Mouse (Mus musculus) embryonic facial prominence, embryonic 15.5 days (tissue): ENCODE data around the gene Galnt18. TPM values are rescaled to one million over a fixed set of nuclear protein-coding genes. Genes with fewer than 3 reads are reported as not detected.
A peak's percentile ranks its signal among the peaks of the same experiment; 100 is the strongest.

ENCODE experiments used
- ATAC-seq: fragments of 200-750 bp; cut with Nextera tagmentation; 2 replicates; pipeline ENCODE4 v1.8.0; 2017; ENCODE audit warnings: low read depth, moderate TSS enrichment; ENCODE audit not compliant: insufficient number of reproducible peaks, low FRiP score, low TSS enrichment
- H3K27ac ChIP-seq: fragments of 300-500 bp; sonication (generic); replicated peaks from 2 replicates; pipeline ENCODE4 v1.5.1; 2015; ENCODE audit warnings: mild to moderate bottlenecking, inconsistent platforms
- H3K27me3 ChIP-seq: fragments of 300-500 bp; sonication (generic); 2 replicates; pipeline ENCODE4 v1.6.1; 2015; ENCODE audit warnings: inconsistent platforms
- H3K36me3 ChIP-seq: fragments of 300-500 bp; sonication (generic); 2 replicates; pipeline ENCODE4 v1.6.1; 2015; ENCODE audit warnings: mild to moderate bottlenecking, inconsistent platforms
- H3K4me1 ChIP-seq: fragments of 300-500 bp; sonication (generic); 2 replicates; pipeline ENCODE4 v1.6.1; 2015; ENCODE audit warnings: inconsistent platforms
- H3K4me2 ChIP-seq: fragments of 300-500 bp; sonication (generic); replicated peaks from 2 replicates; pipeline ENCODE4 v1.6.1; 2015; ENCODE audit warnings: mild to moderate bottlenecking, inconsistent platforms
- H3K4me3 ChIP-seq: fragments of 300-500 bp; sonication (generic); replicated peaks from 2 replicates; pipeline ENCODE4 v1.5.1; 2015; ENCODE audit warnings: mild to moderate bottlenecking, inconsistent platforms
- H3K9ac ChIP-seq: fragments of 300-500 bp; sonication (generic); 2 replicates; pipeline ENCODE4 v1.6.1; 2015; ENCODE audit warnings: inconsistent platforms
- H3K9me3 ChIP-seq: fragments of 300-500 bp; sonication (generic); replicated peaks from 2 replicates; pipeline ENCODE4 v1.6.1; 2016; ENCODE audit warnings: inconsistent platforms
- WGBS: fragments of 180-500 bp; shearing (Covaris S2); methylation state at CpG from one replicate; pipeline ENCODE4 v1.1.7; 2015; 5-methylcytosine and 5-hydroxymethylcytosine counted together
- polyA plus RNA-seq: library from polyadenylated mRNA; unstranded; fragments of >200 nt; fragmentation: Nextera tagmentation; extraction: Ambion mirVana; gene quantifications from 2 replicates; pipeline ENCODE4 v1.2.1, GENCODE M21; 2015

Galnt18 gene
- polyA plus RNA-seq, 1 experiment from 2014 or later: 30.0 TPM

DNA sequence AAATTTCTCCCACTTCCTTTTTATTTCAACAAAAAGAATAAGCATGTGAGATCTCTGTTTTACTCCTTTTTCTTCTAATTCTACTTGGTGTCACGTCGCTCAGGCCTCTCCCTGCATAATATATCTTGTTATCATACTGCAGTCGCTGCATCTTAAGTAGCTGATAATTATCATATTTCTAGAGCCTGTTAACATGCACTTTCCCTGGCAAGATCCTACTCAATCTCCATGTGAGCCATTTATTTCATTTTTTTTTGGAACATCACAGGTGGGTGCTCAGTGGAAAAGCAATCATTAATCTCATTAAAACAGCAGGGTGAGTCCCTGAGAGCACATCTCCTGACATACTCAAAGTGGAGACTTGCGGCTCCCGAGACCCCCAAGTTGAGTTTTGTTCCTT, 143.3 kb downstream of the Galnt18 start:
- Histone ChIP-seq H3K4me1 (no peaks in the 10 kb centered on the region), H3K4me3 (no peak overlapping the region), H3K36me3 (no peaks in the 10 kb centered on the region), H3K4me2 (no peak overlapping the region), H3K27ac (no peak overlapping the region), H3K27me3 (no peaks in the 10 kb centered on the region), H3K9me3 (no peaks in the 10 kb centered on the region), H3K9ac (no peak overlapping the region)
- WGBS: 90% methylated on average over 5 of the region's 5 CpGs
- ATAC-seq: no peak

DNA sequence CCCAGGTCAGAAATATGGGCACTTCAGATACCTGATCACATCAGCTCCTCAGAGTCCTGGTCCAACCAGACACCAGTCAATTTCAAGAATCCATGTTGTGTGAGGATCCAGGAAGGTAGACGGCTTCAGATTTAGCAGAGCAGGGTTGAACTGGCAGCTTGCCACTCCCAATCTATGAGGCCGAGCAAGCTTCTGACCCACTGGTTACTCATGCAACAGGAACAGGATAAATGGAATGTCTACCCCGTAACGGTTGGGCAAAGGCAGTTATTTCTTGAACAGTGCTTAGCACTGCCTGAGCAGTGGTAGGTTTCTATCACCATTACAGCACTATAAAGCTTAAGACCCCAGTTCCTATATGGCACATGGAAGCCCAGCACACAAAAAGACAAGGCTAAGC, 148.5 kb downstream of the Galnt18 start:
- Histone ChIP-seq H3K27ac (no peak overlapping the region), H3K36me3 (no peaks in the 10 kb centered on the region), H3K4me3 (no peak overlapping the region), H3K9me3 (no peaks in the 10 kb centered on the region), H3K27me3 (no peaks in the 10 kb centered on the region), H3K4me1 (no peaks in the 10 kb centered on the region), H3K4me2 (no peak overlapping the region), H3K9ac (no peak overlapping the region)
- WGBS: 85% methylated on average over 4 of the region's 4 CpGs
- ATAC-seq: no peak

DNA sequence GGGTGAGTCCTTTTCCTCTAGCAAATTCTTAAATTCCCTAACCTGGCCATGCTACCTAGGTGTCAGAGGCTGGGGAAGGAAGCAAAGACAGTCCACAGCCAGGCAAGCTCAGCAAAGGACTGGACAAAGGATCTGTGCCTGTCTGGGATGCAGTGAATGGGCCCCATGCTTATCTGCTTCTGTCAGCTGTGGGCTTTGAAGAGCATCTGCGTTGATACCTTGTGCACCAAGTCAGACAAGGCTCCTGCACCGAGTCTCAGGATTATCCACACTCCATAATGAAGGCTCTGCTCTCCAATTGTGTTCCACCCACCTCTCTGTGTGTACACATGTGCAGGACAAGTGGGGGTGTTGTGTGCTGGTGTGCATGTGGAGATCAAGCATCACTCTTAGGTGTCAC, 153.5 kb downstream of the Galnt18 start:
- Histone ChIP-seq H3K9ac (no peak overlapping the region), H3K4me2 (no peak overlapping the region), H3K4me3 (no peak overlapping the region), H3K4me1 (peaks cover 2% of the 10 kb centered on the region; the same call in 1 of the 2 replicates), H3K27ac (no peak overlapping the region), H3K27me3 (no peaks in the 10 kb centered on the region), H3K9me3 (no peaks in the 10 kb centered on the region), H3K36me3 (no peaks in the 10 kb centered on the region)
- 68% methylated on average over 2 of the region's 2 CpGs for WGBS
- no peak for ATAC-seq

DNA sequence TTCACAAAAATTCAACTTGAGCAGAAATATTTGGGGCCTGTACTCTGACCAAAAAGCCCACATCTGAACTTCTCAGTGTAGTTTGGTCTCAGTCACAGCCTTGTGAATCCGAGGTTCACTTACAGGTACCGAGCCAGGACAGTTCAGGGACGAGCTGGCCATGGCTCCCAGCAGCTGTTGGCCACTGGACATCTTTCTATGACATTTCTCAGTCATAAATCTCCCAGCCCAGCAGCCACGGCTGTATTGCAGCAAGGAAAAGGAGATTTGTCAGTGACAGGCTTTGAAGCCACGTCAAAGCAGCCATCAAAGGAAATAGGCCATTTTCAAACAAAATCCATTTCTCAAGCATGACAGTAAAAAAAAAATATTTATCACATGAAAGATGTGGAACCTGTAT, 154.0 kb downstream of the Galnt18 start:
- Histone ChIP-seq H3K4me1 (peaks cover 4% of the 10 kb centered on the region; the same call in 1 of the 2 replicates), H3K27ac (no peak overlapping the region), H3K36me3 (no peaks in the 10 kb centered on the region), H3K9ac (no peak overlapping the region), H3K9me3 (no peaks in the 10 kb centered on the region), H3K4me3 (no peak overlapping the region), H3K4me2 (no peak overlapping the region), H3K27me3 (no peaks in the 10 kb centered on the region)
- ATAC-seq: no peak
- WGBS: 67% methylated on average over 5 of the region's 5 CpGs

DNA sequence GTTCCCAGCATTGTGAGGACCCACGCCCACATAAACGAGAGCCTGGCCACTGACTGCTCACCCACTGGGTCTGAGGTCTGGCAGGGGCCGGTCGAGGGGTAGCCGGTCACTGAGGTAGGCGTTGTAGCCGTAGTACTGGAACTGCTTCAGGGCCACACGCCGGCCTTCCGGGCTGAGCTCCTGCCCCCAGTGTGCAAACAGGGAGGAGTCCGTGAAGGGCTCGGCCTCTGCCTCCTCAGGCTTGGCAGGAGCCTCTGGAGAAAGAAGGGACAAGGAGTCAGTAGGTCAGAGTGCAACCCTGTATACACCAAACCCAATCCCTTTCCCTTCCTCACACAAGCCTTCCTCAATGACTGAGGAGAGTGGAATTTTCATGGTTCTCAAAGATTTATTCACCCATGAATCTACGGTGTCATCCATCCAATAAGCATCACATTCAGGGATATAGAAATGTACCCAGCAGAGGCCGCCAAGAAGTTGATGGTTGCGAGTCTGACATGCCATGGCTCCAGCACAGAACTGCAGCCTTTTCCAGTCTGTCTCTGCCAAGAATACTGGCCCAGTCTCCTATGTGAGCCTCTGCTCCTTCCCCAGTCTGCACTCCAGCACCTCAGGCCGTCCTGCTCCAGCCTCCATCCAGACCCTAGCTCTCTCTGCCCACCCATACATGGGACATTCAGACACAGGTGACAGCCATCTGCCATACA, 163.4 kb downstream of the Galnt18 start:
- Histone ChIP-seq H3K27me3 (no peaks in the 10 kb centered on the region), H3K4me2 (no peak overlapping the region), H3K27ac (no peak overlapping the region), H3K9me3 (no peaks in the 10 kb centered on the region), H3K4me3 (no peak overlapping the region), H3K36me3 (no peaks in the 10 kb centered on the region), H3K4me1 (peaks cover 4% of the 10 kb centered on the region; the same call in 1 of the 2 replicates), H3K9ac (no peak overlapping the region)
- 68% methylated on average over 16 of the region's 16 CpGs for WGBS
- ATAC-seq: 0 out of 2 replicates have a peak, but pooled peaks have one; percentile 19

DNA sequence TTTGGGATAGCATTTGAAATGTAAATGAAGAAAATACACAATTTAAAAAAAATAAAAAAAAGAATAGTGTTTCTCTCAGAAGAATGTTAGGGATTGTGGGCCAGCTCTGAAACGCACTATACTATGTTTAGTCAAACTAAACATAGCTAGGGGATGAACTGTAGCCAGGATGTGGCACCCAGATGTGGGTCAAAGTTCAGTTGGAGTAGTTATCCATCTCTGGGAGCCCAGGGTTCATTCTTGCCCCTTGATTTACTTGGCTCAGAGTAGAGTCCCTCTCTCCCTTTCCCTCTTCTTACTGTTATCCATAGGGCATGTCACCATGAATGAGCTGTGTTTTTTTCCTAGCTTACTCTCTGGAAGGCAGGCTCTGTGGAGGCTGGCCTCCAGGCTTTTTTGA, 165.3 kb downstream of the Galnt18 start:
- no peak for ATAC-seq
- no peaks in the 10 kb centered on the region for H3K36me3 ChIP-seq

DNA sequence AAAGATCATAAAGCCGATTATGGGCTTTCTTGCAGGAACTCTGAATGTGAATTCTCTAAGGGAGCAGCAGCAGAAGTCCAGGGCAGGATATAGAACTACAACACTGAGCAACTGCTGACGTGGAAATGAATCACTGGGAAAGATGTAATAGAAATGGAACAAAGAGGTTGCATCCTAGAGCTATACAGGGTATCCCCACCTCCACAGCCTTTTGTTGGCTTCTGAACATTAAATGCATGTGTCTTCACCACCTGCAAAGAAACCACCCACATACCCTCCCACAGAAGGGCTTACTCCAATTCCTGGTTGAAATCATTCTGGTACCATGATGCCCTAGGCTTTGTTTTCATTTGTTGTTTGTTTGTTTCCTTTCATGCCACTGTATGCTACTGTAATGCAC, 172.3 kb downstream of the Galnt18 start:
- no peak overlapping the region for H3K4me2 ChIP-seq
- 78% methylated on average over 2 of the region's 2 CpGs for WGBS
- no peak overlapping the region for H3K4me3 ChIP-seq
- H3K4me1 ChIP-seq: no peaks in the 10 kb centered on the region
- H3K9ac ChIP-seq: no peak overlapping the region
- no peak for ATAC-seq
- H3K36me3 ChIP-seq: no peaks in the 10 kb centered on the region
- no peaks in the 10 kb centered on the region for H3K9me3 ChIP-seq
- no peak overlapping the region for H3K27ac ChIP-seq
- H3K27me3 ChIP-seq: no peaks in the 10 kb centered on the region

More for the DNA sequence above, 165.3 kb downstream of the Galnt18 start:
- H3K4me1 ChIP-seq: no peaks in the 10 kb centered on the region
- H3K4me2 ChIP-seq: no peak overlapping the region
- H3K27ac ChIP-seq: no peak overlapping the region
- WGBS: 69% methylated on average over 1 of the region's 1 CpGs
- no peak overlapping the region for H3K9ac ChIP-seq
- no peak overlapping the region for H3K4me3 ChIP-seq
- no peaks in the 10 kb centered on the region for H3K9me3 ChIP-seq
- no peaks in the 10 kb centered on the region for H3K27me3 ChIP-seq

DNA sequence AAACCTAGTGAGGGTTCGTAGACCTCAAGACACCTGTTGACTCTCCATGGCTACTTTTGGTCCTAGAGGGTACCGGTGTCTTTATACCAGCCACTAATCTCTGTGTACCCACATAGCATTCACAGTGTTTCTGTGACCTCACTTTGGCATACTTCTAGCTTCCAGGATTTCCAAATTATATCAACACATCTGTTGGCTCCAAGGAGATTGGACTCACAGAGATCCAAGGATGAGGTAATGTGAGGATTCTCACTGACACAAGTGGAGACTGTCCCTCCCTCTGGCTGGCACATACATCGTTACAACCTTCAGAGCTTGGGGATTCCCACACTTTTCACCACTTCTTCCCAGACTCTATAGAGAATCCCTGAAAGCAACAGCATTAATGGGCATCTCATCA, 173.7 kb downstream of the Galnt18 start:
- ATAC-seq: no peak
- H3K4me3 ChIP-seq: no peak overlapping the region
- H3K9ac ChIP-seq: no peak overlapping the region
- no peak overlapping the region for H3K4me2 ChIP-seq
- no peaks in the 10 kb centered on the region for H3K27me3 ChIP-seq
- no peaks in the 10 kb centered on the region for H3K36me3 ChIP-seq
- H3K4me1 ChIP-seq: no peaks in the 10 kb centered on the region
- no peak overlapping the region for H3K27ac ChIP-seq
- no peaks in the 10 kb centered on the region for H3K9me3 ChIP-seq
- WGBS: 86% methylated on average over 3 of the region's 3 CpGs

DNA sequence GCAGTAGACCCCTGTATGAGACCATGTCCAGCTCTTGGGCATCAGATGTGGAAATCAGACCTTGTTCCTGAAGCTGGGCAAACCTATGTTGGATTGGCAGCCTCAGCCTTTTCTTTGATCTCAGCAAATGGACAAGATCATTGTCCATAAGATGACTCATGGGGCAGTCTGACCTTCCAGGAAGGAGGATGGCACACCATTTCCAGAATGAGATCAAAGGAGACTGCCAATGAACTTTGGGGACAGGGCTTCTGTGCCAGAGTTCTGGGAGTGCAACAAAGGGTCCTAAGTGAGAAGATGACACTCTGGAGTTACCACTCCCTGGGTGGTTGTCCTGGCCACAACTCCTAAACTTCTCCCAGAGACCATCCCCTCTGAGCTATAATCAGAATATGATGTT, 174.1 kb downstream of the Galnt18 start:
- Histone ChIP-seq H3K27ac (no peak overlapping the region), H3K4me3 (no peak overlapping the region), H3K36me3 (no peaks in the 10 kb centered on the region), H3K27me3 (no peaks in the 10 kb centered on the region), H3K9me3 (no peaks in the 10 kb centered on the region), H3K9ac (no peak overlapping the region), H3K4me1 (no peaks in the 10 kb centered on the region), H3K4me2 (no peak overlapping the region)
- ATAC-seq: no peak

DNA sequence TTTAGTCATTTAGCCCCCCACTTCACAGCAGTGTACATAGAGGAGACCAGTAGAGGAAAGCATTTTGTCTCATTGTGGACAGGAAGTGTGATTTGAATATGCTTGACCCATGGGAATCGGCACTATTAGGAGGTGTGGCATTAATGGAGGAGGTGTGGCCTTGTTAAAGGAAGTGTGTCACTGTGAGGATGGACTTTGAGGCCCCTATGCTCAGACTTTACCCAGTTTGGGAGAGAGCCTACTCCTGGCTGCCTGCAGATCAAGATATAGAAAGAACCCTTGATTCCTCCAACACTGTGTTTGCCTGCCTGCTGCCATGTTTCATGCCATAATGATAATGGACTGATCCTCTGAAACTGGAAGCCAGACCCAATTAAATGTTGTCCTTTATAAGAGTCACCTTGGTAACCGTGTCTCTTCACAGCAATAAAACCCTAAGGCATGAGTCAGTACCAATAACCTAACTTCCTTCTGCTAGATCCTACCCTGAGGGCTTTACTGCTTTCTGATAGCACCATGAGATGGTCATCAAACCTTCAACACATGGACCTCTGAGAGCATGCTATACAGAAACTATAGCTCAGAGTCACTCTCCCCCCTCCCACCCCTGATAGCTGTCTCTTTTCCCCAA, 175.1 kb downstream of the Galnt18 start:
- no peak for ATAC-seq
- 81% methylated on average over 2 of the region's 2 CpGs for WGBS
- H3K4me1 ChIP-seq: no peaks in the 10 kb centered on the region
- no peaks in the 10 kb centered on the region for H3K9me3 ChIP-seq
- no peak overlapping the region for H3K4me3 ChIP-seq
- no peaks in the 10 kb centered on the region for H3K36me3 ChIP-seq
- H3K9ac ChIP-seq: no peak overlapping the region
- H3K27ac ChIP-seq: no peak overlapping the region
- no peaks in the 10 kb centered on the region for H3K27me3 ChIP-seq
- no peak overlapping the region for H3K4me2 ChIP-seq

DNA sequence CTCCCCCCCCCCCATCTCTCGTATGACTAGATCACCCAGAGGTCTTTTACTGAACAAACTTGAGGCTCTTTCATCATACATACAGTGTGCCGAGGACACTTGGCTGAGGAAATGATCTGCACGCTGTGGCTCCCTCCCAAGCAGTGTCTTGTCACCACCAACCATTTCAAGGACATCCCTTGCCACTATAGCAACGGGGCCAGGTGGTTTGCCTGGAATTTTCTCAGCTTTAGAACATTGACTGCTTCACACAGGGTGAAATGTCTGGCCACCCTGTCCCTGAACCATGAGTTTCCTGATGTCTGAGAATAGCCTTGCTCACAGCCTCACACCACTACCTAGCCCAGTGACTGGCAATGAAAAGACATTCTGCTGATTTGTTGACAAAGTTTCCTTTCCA, 176.6 kb downstream of the Galnt18 start:
- Histone ChIP-seq H3K36me3 (no peaks in the 10 kb centered on the region), H3K9ac (no peak overlapping the region), H3K4me2 (no peak overlapping the region), H3K9me3 (no peaks in the 10 kb centered on the region), H3K27me3 (no peaks in the 10 kb centered on the region), H3K4me1 (no peaks in the 10 kb centered on the region), H3K4me3 (no peak overlapping the region), H3K27ac (no peak overlapping the region)
- no peak for ATAC-seq
- WGBS: 64% methylated on average over 4 of the region's 4 CpGs
